19 mouse cellular contexts compared by ENCODE assay signal in the genomic region with DNA sequence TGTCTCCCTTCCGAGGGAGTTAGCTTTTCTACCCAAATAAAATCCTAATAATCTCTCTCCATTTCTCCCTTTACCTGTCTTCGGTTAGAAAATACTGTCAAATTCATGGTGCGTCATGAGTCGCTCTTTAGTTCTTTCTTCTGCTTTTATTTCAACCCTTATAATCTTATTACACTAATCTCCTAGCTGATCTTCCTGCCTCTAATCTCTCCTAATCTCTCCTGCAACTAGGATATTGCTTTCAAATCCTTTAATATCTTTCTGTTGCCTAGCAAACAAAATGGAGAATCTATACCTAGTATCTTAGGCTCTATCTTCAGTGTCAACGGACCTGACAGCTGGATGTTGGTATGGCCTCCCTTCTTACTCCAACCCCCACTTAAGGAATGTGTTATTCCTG.
"Had no signal": no experiment of that assay in that cellular context is flagged by ENCODE, and none has a peak within 500 bp of the region (broad histone marks: within the 10 kb centered on the region; RNA-seq: fewer than 3 reads in every experiment).

No protein-coding gene starts in this region.

- H3K4me3 ChIP-seq: limb, embryonic 15.5 days; liver, embryonic 12.5 days; midbrain, embryonic 10.5 days; midbrain, embryonic 13.5 days; myocyte; neural tube, embryonic 13.5 days; neural tube, embryonic 15.5 days had no signal

- ATAC-seq: liver, embryonic 12.5 days; midbrain, embryonic 13.5 days had no signal

- H3K9me3 ChIP-seq: limb, embryonic 15.5 days; liver, embryonic 12.5 days; midbrain, embryonic 10.5 days; midbrain, embryonic 13.5 days; neural tube, embryonic 13.5 days; neural tube, embryonic 15.5 days had no signal

- H3K36me3 ChIP-seq: limb, embryonic 15.5 days; liver, embryonic 12.5 days; midbrain, embryonic 10.5 days; midbrain, embryonic 13.5 days; neural tube, embryonic 13.5 days; neural tube, embryonic 15.5 days had no signal

- H3K4me2 ChIP-seq: limb, embryonic 15.5 days; liver, embryonic 12.5 days; lung, embryonic 14.5 days; midbrain, embryonic 13.5 days; neural tube, embryonic 13.5 days; neural tube, embryonic 15.5 days had no signal

- H3K27me3 ChIP-seq: limb, embryonic 15.5 days; liver, embryonic 12.5 days; neural tube, embryonic 13.5 days; neural tube, embryonic 15.5 days had no signal

- DNase-seq: lung, adult 18-20 months; lung, postnatal 10 days; lung, postnatal 4 days; right cerebral cortex, adult 18-20 months; right cerebral cortex, postnatal 25 days; right cerebral cortex, postnatal 4 days; spleen, adult 18-20 months; thymus, adult 18-20 months; thymus, postnatal 14 days; thymus, postnatal 36 days had no signal

- H3K9ac ChIP-seq: limb, embryonic 15.5 days; liver, embryonic 12.5 days; liver, embryonic 14.5 days; lung, embryonic 14.5 days; midbrain, embryonic 13.5 days; neural tube, embryonic 13.5 days; neural tube, embryonic 15.5 days had no signal

- H3K4me1 ChIP-seq: limb, embryonic 15.5 days; neural tube, embryonic 13.5 days; neural tube, embryonic 15.5 days had no signal

- H3K27ac ChIP-seq: limb, embryonic 15.5 days; liver, embryonic 12.5 days; liver, embryonic 14.5 days; midbrain, embryonic 10.5 days; midbrain, embryonic 13.5 days; neural tube, embryonic 13.5 days; neural tube, embryonic 15.5 days had no signal
